Mouse (Mus musculus) spleen, postnatal 14 days (tissue): ENCODE data around the gene Plek2.

Experiments used
- DNase-seq, 2 experiments: peaks; one replicate each; pipeline ENCODE4 v3.0.0; 2021 to 2022; ENCODE audit warnings: low spot score in 2 of 2

Gene Plek2

GRCm38 (mm10) chr12:78910684-78911461, 4.1 kb upstream of the Plek2 start:
- DNase-seq, result peak; percentile 37 to 43

- DNase-seq, result no peak
Measured at GRCm38 (mm10) chr12:78908081-78908605, 1.4 kb upstream of the Plek2 start.

- no peak for DNase-seq
Measured at GRCm38 (mm10) chr12:78904499-78904898, 2.3 kb downstream of the Plek2 start.

GRCm38 (mm10) chr12:78903313-78903712, 3.5 kb downstream of the Plek2 start:
- no peak for DNase-seq

- DNase-seq, result no peak
Measured at GRCm38 (mm10) chr12:78901467-78901866, 5.3 kb downstream of the Plek2 start.

- no peak for DNase-seq
Measured at GRCm38 (mm10) chr12:78897861-78898260, 8.9 kb downstream of the Plek2 start.

GRCm38 (mm10) chr12:78891149-78891548, 15.6 kb downstream of the Plek2 start:
- DNase-seq, result no peak

- DNase-seq, result no peak
Measured at GRCm38 (mm10) chr12:78890062-78890461, 16.7 kb downstream of the Plek2 start.

GRCm38 (mm10) chr12:78874581-78874980, 32.2 kb downstream of the Plek2 start:
- no peak for DNase-seq

GRCm38 (mm10) chr12:78868115-78868514, 38.6 kb downstream of the Plek2 start:
- no peak for DNase-seq

GRCm38 (mm10) chr12:78865434-78865833, 41.3 kb downstream of the Plek2 start:
- DNase-seq, result peak; percentile 35 to 38

GRCm38 (mm10) chr12:78862254-78862730, 44.5 kb downstream of the Plek2 start:
- no peak for DNase-seq

- peak; percentile 89 to 93 for DNase-seq
Measured at GRCm38 (mm10) chr12:78861496-78862253, 45.1 kb downstream of the Plek2 start, which contains the start of the genes Atp6v1d and Eif2s1. Atp6v1d (minus strand) TSS chr12:78861638. Eif2s1 (plus strand) TSS chr12:78861819.

- DNase-seq, result peak in 1 of 2 experiments; percentile 7
Measured at GRCm38 (mm10) chr12:78860921-78861495, 45.8 kb downstream of the Plek2 start.

- no peak for DNase-seq
Measured at GRCm38 (mm10) chr12:78848246-78848645, 58.5 kb downstream of the Plek2 start.

- DNase-seq, result no peak
Measured at GRCm38 (mm10) chr12:78842429-78842828, 64.3 kb downstream of the Plek2 start.

- DNase-seq, result no peak
Measured at GRCm38 (mm10) chr12:78839906-78840305, 66.9 kb downstream of the Plek2 start.
